Mouse (Mus musculus) layer of hippocampus, adult 2 months (tissue): Measurements from ENCODE around the gene Wt1. TPM values are rescaled to one million over a fixed set of nuclear protein-coding genes. Genes with fewer than 3 reads are reported as not detected.
A peak's percentile ranks its signal among the peaks of the same experiment; 100 is the strongest.

Experiments
- DNase-seq, 2 experiments: peaks; one replicate each; pipeline ENCODE4 v3.0.0; 2022; ENCODE audit warnings: low spot score in 2 of 2
- H3K27ac ChIP-seq: fragments of 200-600 bp; 2 replicates; pipeline ENCODE4 v1.8.1; 2022
- H3K4me3 ChIP-seq: fragments of 200-600 bp; 2 replicates; pipeline ENCODE4 v1.8.1; 2022; ENCODE audit warnings: mild to moderate bottlenecking
- CTCF ChIP-seq: fragments of 200-600 bp; conservative IDR thresholded peaks from 2 replicates; pipeline ENCODE4 v1.8.1; 2022; ENCODE audit warnings: antibody characterized with exemption, mild to moderate bottlenecking, moderate library complexity
- long read RNA-seq, 2 experiments: library from polyadenylated mRNA; stranded (forward); transcript quantifications; one replicate each; pipeline ENCODE4 v2.0.0; 2021; ENCODE audit warnings: borderline mapping rate in 2 of 2
- total RNA-seq, 2 experiments: library from RNA; stranded (reverse); gene quantifications; 2 replicates each; pipeline ENCODE4 v1.2.3; 2021

The Wt1 gene
- total RNA-seq: not detected
- long read RNA-seq, experiment 1: 0 reads
- long read RNA-seq, experiment 2: 0 reads

- Histone ChIP-seq H3K4me3 (no peak within 1 kb of the TSS), H3K27ac (no peak within 1 kb of the TSS)
- DNase-seq: no peak
- TF ChIP-seq CTCF: no peak
Measured at GRCm38 (mm10) chr2:105126279-105126678, at the start of gene Wt1. Gene Wt1 (plus strand): TSS chr2:105126529.

- TF ChIP-seq CTCF: no peak
- H3K27ac ChIP-seq: no peak overlapping the region
- H3K4me3 ChIP-seq: no peak overlapping the region
- DNase-seq: no peak
Measured at GRCm38 (mm10) chr2:105077151-105077550, 49.2 kb upstream of the Wt1 start.

GRCm38 (mm10) chr2:105082256-105082790 is 44.0 kb upstream of the Wt1 start:
- no peak for TF ChIP-seq CTCF
- DNase-seq: no peak

GRCm38 (mm10) chr2:105084035-105084434 is 42.3 kb upstream of the Wt1 start:
- H3K4me3 ChIP-seq: no peak overlapping the region
- no peak for DNase-seq
- TF ChIP-seq CTCF: no peak
- no peak overlapping the region for H3K27ac ChIP-seq

More at GRCm38 (mm10) chr2:105082256-105082790, 44.0 kb upstream of the Wt1 start:
- H3K27ac ChIP-seq: no peak overlapping the region
- no peak overlapping the region for H3K4me3 ChIP-seq

- H3K27ac ChIP-seq: no peak overlapping the region
- no peak overlapping the region for H3K4me3 ChIP-seq
- TF ChIP-seq CTCF: no peak
- no peak for DNase-seq
Measured at GRCm38 (mm10) chr2:105086081-105086480, 40.2 kb upstream of the Wt1 start.

- TF ChIP-seq CTCF: no peak
- Histone ChIP-seq H3K27ac (no peak overlapping the region), H3K4me3 (no peak overlapping the region)
- no peak for DNase-seq
Measured at GRCm38 (mm10) chr2:105088005-105088404, 38.3 kb upstream of the Wt1 start.

GRCm38 (mm10) chr2:105089083-105089482 is 37.2 kb upstream of the Wt1 start:
- no peak for TF ChIP-seq CTCF
- H3K4me3 ChIP-seq: no peak overlapping the region
- DNase-seq: no peak
- no peak overlapping the region for H3K27ac ChIP-seq

GRCm38 (mm10) chr2:105089581-105090508 is 36.5 kb upstream of the Wt1 start:
- H3K4me3 ChIP-seq: no peak overlapping the region
- peak in 1 of 2 experiments; percentile 5 for DNase-seq
- H3K27ac ChIP-seq: no peak overlapping the region
- TF ChIP-seq CTCF: no peak

GRCm38 (mm10) chr2:105090991-105091390 is 35.3 kb upstream of the Wt1 start:
- Histone ChIP-seq H3K4me3 (no peak overlapping the region), H3K27ac (no peak overlapping the region)
- DNase-seq: no peak
- no peak for TF ChIP-seq CTCF

- no peak within 1 kb of the TSS for H3K4me3 ChIP-seq
- TF ChIP-seq CTCF: no peak
Measured at GRCm38 (mm10) chr2:105091718-105092117, 34.6 kb upstream of the Wt1 start, which contains the start of gene Gm11060. Gene Gm11060 (plus strand): TSS chr2:105092018.

GRCm38 (mm10) chr2:105097294-105097953 is 28.9 kb upstream of the Wt1 start:
- Histone ChIP-seq H3K27ac (no peak overlapping the region), H3K4me3 (no peak overlapping the region)
- no peak for DNase-seq
- no peak for TF ChIP-seq CTCF

More at GRCm38 (mm10) chr2:105091718-105092117, 34.6 kb upstream of the Wt1 start, which contains the start of gene Gm11060:
- no peak within 1 kb of the TSS for H3K27ac ChIP-seq
- DNase-seq: no peak

- no peak for DNase-seq
- H3K4me3 ChIP-seq: no peak overlapping the region
- H3K27ac ChIP-seq: no peak overlapping the region
- no peak for TF ChIP-seq CTCF
Measured at GRCm38 (mm10) chr2:105099410-105099809, 26.9 kb upstream of the Wt1 start.

GRCm38 (mm10) chr2:105100541-105100940 is 25.8 kb upstream of the Wt1 start:
- no peak for TF ChIP-seq CTCF
- Histone ChIP-seq H3K27ac (no peak overlapping the region), H3K4me3 (no peak overlapping the region)
- no peak for DNase-seq
